Mouse (Mus musculus) monocyte, adult 2 months (primary cell): ENCODE results near the gene Rtca.

Experiments
- DNase-seq, 2 experiments: peaks; one replicate each; pipeline ENCODE4 v3.0.0; 2022; ENCODE audit warnings: low spot score in 2 of 2, low read depth in 1 of 2

Rtca gene

DNA sequence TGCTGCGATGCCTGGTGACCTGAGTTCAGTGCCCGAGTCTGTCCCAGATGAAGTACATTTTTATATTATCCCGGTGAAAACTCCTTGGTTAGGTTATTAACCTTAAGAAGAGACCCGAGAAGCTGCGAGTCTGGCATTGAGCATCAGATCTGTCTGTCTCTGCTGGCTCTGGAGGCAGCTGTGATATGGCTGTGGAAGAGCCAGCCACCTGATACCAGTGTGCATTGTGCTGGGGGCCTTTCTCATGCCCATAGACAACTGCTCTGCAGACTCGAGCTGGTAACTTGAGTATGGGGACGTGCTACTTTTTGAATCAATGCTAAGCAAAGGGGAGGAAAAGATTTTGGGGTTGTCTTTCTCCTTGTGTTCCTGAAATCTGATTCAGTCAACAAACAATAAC lies 30.7 kb downstream of the Rtca start:
- no peak for DNase-seq

DNA sequence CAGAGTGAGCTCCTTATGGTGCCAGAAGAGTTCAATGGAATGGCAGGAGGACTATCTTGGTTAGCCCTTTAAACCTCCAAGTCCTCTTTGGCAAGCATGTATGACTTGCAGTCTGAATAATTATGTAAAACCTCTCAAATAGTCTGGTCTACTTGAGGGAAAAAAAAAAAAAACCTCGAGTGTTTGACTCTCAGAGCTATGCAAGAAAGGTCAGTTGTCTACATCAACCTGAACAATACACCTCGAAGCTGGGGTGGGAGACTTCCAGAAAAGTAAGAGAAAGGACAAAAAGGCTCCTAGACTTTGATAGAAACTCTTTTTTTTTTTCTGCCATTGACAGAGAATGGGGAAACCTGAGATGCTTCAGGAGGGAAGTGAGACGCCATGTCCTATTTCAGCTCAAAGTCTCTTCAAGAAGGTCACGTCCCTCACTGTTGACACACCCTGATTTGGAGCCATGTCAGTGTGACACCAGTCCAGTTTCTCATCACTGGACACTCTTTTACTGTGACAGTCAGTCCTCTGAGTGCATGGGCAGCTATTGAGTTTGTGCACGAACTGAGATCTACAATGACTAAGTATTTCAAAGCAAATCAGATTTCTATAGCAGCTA lies 31.2 kb downstream of the Rtca start:
- DNase-seq, result no peak

DNA sequence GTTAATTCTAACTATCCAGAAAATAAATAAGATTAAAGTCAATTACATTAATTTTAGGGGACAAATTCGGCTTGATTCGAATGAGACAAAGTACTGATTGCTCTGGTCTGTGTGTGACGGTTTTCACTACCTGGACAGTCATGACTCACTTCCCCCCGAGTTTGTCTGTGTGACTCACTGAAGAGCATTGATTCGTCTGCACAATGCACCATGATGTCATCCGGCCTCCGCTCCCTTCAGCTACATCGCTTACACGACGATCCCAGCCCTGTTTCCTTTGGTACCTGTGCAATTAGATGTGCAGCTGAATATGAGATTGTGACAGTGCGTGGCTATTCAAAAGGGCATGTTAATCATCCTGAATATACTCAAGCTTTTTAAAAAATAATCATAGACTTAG lies 33.4 kb downstream of the Rtca start:
- DNase-seq, result no peak

DNA sequence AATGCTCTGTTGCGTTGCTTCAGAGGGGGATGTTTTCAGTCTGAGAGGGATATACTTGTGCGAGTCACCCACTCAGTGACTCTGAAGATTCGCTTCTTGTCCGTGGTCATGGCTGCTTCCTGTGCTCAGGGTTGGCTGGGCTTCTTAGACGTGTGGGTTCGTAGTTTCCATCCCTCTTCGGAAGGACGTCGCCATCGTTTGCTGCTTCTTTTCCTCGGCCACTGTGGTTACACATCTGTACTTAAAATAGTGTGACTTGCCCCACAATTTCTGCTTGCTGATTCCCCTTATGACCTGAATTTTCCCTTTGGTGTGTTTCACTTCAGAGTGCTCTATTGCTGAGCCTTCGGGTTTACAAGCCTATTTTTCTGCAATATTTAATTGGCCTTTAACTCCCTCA lies 42.3 kb downstream of the Rtca start:
- no peak for DNase-seq

DNA sequence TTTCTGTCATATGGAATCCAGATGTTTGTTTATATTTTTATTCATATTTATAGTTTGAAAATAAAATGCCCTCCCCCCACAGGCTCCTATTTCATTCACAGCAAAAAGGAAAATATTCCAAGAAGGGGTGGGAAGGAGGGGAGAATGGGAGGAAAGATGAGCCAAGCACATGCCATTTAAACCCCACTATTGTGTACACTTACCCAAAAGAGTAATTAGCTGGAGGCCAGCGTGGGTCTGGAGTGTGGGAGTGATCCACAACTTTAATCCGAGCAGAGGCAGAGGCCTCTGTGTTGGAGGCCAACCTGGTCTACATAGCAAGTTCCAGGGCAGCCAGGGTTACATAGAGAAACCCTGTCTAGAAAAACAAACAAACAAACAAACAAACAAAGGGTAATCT lies 43.7 kb downstream of the Rtca start:
- DNase-seq, result no peak

DNA sequence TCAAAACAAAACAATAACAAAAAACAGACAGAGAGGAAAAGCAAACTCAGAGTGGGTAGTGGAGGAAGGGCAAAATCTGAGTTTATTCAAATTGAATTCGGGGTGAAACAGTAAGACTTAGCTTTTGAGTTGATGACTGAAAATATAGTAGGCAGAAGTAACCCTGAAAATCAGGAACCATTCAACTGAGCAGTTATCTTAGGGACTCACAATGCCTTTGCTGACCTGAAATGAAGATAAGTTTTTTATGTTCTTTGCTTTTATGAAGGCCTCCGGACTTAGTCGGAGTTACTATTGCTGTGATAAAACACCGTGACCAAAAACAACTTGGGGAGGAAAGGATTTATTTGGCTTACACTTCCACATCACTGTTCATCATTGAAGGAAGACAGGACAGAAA lies 47.0 kb downstream of the Rtca start:
- DNase-seq, result no peak

DNA sequence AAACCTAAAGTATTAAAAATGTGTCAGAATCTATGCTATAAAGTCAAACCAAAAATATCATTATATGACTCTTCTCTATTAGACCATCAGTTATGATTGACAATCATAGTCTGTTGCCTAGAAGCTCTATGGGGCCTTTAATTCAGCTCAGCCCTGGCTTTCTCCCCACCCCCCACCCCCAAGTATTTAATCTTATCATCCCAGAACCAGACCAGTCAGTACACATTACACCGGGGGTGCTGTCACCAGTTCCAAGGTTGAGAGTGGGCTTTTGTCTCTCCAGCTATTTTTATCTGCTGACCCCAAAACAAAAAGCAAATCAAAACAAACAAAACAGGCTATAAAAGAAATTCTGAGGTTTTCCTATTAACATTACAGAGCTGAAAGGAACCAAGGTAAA lies 53.5 kb downstream of the Rtca start:
- DNase-seq, result no peak

DNA sequence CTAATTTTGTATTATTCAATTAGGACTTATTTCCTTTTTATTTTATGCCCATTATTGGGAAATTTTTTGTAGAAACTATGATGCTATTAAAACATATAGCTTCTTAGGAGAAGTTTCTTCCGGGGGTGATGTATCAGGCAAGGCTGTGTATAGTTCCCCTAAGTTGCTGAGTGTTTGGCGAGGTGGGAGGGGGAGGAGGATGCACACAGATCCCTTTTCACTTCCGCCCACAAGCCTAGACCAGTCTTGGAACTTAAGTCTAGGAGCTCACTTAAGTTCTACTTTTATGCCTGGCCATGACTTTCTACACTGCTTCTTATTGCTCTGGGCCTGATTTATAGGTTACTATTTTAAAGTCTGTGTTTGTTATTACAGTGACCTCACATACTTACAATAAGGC lies 57.3 kb downstream of the Rtca start:
- DNase-seq, result no peak

DNA sequence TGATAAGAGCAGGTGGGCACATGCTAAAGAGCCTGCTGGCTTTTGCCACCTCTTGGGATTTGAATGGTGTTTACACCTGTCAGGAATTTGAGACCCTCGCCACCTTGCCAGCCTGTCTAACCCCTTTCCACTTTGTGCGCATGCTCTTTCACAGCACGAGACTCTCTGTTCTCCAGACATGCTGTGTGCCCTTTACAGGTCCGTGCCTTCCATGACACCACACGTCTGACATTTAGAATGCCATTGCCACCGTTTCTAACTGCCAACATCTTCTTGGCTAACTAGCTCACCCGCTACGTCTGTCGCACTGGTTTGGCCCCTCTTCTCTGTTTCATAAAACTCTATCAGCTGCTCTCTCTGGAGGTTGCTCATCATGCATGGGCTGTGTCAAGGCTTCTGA lies 63.7 kb downstream of the Rtca start:
- no peak for DNase-seq

DNA sequence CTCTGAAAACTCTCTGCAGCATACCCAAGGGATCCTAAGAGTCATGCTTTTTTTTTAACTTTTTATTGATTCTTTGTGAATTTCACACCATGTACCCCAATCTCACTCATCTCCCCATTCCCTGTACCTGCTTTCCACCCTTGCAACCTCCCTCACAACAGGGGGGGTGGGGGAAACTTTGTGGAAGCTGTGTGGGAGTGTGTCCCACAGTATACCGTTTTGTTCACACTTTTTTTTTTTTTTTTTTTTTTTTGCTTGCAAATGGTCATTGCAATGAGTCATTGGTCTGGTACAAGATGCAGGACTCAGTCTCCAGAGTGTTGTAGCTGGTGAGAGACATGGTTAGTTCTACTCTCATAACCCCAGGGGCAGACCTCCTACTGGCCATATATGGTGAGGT lies 65.2 kb downstream of the Rtca start:
- DNase-seq, result no peak

DNA sequence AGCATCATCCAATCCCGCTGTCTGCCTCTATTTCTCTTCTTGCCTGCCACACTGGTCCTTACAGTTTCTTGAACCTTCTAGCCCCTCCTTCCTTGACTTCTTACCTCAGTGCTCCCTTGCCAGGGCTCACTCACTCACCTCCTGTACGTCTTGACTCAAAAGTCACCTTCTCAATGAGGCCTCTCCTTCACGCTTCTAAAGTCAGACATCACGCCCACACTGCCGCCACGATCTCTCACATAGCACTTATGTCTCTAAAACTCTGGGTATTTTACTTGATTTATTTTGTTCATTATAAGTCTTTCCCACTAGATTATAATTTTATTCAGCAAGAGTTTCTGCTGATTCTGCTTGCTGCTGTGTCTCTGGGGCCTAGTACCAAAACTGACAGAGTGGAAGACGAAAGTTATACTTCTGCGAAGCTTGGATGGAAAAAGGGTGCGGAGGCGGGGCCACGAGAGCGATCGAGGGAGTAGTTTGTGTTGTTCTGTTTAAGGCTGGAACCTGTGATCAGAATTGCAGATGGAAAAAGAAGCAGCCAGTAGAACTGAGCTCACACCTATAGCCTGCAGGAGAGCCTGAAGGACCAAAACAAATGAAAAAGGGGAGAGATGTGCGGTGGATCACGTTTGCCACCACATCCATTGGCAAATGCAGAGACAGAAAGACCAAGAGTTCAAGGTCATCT lies 66.3 kb downstream of the Rtca start:
- DNase-seq, result no peak

DNA sequence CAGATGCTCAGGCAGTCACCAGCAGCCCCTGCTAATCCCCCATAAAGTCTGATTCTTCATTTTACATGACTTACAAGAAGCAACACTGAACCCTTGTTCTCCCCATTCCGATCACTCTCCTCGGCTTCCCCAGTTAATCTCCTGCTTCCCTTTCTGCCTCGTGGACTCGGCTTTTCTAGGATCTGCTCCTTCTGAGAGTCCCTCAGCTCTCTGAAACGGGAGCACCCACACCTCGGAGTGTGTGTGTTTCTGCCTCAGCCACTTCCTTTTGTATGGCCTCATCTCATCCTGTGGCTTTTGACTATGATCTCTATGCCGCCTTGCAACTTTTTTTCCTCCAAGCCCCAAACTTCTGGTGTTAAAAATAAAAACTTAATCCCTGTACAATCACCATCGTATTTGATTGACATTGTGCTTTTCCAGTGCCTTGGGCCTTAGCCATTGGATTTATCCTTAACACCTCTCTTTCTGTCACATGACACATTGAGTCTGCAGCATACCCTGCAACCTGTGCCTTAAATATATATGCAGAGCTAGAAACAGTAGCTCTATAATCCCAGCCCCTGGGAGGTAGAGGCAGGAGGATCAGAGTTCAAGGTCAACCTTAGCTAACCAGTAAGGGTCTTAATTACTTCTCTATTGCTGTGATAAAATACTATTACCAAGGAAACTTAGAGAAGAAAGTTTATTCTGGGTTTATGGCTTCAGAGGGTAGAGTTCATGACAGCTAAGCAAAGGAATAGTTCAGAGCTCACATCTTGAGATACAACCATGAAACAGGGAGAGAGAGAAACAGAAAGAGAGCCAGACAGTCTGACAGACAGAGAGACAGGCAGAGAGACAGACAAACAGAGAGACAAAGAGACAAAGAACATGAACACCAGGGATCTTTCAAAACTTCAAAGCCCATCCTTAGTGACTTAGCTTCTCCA lies 67.7 kb downstream of the Rtca start:
- DNase-seq, result no peak
